Mouse (Mus musculus): ENCODE measurements around the gene Siah3. TPM values are rescaled to one million over a fixed set of nuclear protein-coding genes. Genes with fewer than 3 reads are reported as not detected.
A peak's percentile ranks its signal among the peaks of the same experiment; 100 is the strongest.

Gene Siah3
- polyA plus RNA-seq, 1 experiment from 2014 or later = 0.28 TPM

DNA sequence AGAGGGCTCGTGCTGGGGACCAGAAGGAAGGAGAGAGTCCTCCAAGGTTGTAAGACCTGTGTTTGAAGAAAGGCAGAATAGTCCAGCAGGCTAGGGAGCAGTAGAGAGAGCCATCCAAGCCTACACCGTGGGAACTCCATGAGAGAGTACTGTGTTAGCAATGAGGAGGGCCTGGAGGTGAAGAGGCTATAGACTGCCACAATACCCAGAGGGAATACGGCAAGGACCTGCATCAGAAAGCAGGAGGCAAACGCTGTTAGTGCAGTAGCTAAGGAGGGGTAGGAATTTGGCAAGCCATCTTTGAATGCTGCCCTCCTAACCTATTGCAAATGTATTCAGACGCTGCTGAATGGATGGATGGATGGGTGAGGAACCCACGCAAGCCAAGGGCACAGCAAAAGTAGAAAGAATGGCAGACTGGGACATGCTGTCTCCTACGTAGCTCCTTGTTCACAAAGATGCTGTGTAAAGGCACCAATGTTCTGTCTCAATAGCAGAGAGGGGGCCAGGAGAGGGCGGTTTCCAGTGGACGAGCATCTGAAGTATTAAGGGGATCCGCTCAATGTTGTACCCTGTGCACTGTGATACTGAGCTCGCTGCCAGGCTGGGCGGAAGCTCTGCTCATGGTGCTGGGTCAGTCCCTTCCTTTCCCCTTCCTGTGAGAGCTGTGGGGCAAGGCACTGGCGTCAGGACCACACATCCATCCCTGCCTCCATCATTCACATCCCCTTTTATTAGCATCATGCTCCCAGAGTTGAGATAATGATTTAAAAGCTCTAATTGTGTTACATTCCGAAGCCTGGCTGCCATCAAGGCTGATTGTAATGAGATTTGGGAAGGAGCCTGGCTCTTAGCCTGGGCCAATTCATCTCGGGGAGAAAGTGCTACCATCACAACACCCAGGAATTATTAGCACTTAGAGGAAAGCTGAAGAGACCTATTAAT lies 26.7 kb downstream of the Siah3 start:
- Histone ChIP-seq H3K27ac (ENCODE audit: low read depth, low read length) (no peak overlapping the region), H3K4me3 (ENCODE audit: low read length) (no peak overlapping the region), H3K9ac (ENCODE audit: low read depth, low read length) (no peak overlapping the region), H3K36me3 (ENCODE audit: control insufficient read depth, insufficient read depth, low read length) (no peaks in the 10 kb centered on the region), H3K4me2 (replicated peaks; ENCODE audit: low read depth, low read length) (no peak overlapping the region), H3K9me3 (ENCODE audit: control insufficient read depth, low read length) (no peaks in the 10 kb centered on the region), H3K27me3 (ENCODE audit: control insufficient read depth, insufficient read depth, low read length) (no peaks in the 10 kb centered on the region), H3K4me1 (ENCODE audit: control insufficient read depth, insufficient read depth, low read length) (no peaks in the 10 kb centered on the region)
- 76% methylated on average over 15 of the region's 15 CpGs for WGBS
- no peak for ATAC-seq (ENCODE audit: low FRiP score, low TSS enrichment)

DNA sequence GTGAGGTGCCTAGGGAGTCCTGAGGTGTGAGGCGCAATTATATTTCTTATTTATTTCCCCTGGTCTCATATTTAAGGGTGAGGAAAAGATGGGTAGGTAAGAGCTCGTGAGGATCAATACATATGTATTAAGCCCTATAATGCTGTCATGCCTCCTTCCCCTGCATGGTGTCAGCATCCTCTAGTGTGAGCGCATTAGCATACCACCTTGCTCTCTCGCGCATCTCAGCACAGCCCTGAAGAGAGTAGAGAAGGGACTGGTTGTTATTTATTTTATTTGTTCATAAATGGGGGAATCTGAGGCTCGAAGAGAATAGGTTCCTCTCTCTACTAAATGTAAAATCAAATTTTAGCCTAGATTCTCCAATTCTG lies 27.4 kb downstream of the Siah3 start:
- Histone ChIP-seq H3K27me3 (ENCODE audit: control insufficient read depth, insufficient read depth, low read length) (no peaks in the 10 kb centered on the region), H3K36me3 (ENCODE audit: control insufficient read depth, insufficient read depth, low read length) (no peaks in the 10 kb centered on the region), H3K4me1 (ENCODE audit: control insufficient read depth, insufficient read depth, low read length) (no peaks in the 10 kb centered on the region), H3K9ac (ENCODE audit: low read depth, low read length) (no peak overlapping the region), H3K27ac (ENCODE audit: low read depth, low read length) (no peak overlapping the region), H3K4me2 (replicated peaks; ENCODE audit: low read depth, low read length) (no peak overlapping the region), H3K4me3 (ENCODE audit: low read length) (no peak overlapping the region), H3K9me3 (ENCODE audit: control insufficient read depth, low read length) (no peaks in the 10 kb centered on the region)
- no peak for ATAC-seq (ENCODE audit: low FRiP score, low TSS enrichment)
- WGBS = 86% methylated on average over 6 of the region's 6 CpGs

DNA sequence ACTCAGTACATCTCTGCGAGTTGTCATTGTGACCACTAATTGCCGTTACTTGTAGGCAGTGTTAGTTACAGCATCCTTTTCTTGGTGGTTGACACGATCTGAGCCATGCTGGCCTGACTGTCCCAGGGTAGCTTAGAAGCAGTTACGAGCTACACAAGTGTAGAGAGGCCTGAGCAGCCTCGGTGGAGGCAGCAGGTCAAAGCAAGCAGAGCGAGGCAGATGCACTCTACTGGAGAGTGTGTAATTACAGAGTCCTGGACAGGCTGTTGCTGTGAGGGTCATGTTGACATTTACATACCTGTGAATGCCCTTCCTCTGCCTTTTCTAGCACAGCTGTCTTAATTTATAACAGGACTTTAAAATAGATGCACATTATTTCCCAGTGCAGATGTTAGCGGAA lies 32.1 kb downstream of the Siah3 start:
- no peaks in the 10 kb centered on the region for H3K9me3 ChIP-seq (ENCODE audit: control insufficient read depth, low read length)
- no peak overlapping the region for H3K9ac ChIP-seq (ENCODE audit: low read depth, low read length)
- 41% methylated on average over 7 of the region's 7 CpGs for WGBS
- no peak overlapping the region for H3K27ac ChIP-seq (ENCODE audit: low read depth, low read length)
- H3K4me2 ChIP-seq (replicated peaks; ENCODE audit: low read depth, low read length) = no peak overlapping the region
- no peak overlapping the region for H3K4me3 ChIP-seq (ENCODE audit: low read length)
- no peaks in the 10 kb centered on the region for H3K36me3 ChIP-seq (ENCODE audit: control insufficient read depth, insufficient read depth, low read length)
- ATAC-seq (ENCODE audit: low FRiP score, low TSS enrichment) = peak; percentile 90
- peaks cover 5% of the 10 kb centered on the region; the same call in 1 of the 2 replicates for H3K4me1 ChIP-seq (ENCODE audit: control insufficient read depth, insufficient read depth, low read length)
- no peaks in the 10 kb centered on the region for H3K27me3 ChIP-seq (ENCODE audit: control insufficient read depth, insufficient read depth, low read length)

DNA sequence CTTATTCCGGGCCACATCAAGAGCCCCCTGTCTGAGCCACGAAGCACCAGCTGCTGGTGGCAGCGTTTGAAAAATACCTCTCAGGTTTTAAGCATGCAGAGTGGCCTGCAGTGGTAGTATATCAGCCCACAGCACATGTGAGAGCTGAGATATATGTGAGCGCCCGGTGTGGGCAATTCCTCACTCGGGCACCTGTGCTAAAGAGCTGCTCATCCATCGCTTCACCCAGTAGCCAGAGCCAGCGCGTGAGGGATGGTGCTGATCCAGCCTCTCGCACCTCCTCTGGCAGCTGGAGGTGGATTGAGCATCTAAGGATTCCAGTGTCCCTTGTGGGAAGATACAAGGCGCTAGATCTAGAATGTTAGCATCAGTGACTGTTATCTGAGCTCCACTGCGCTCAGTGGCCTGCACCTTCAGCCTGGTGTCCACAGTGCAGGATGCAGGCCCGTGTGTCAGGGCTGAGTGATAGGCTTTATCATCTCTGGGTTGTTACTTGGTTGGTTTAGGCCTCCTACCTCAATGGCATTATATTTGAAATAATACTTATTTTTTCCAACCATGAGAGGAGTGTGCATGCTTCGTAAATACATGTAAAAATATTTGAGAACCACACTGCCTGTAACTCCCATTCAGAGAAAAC lies 37.9 kb downstream of the Siah3 start:
- Histone ChIP-seq H3K4me2 (replicated peaks; ENCODE audit: low read depth, low read length) (no peak overlapping the region), H3K36me3 (ENCODE audit: control insufficient read depth, insufficient read depth, low read length) (no peaks in the 10 kb centered on the region), H3K9ac (ENCODE audit: low read depth, low read length) (no peak overlapping the region), H3K27me3 (ENCODE audit: control insufficient read depth, insufficient read depth, low read length) (no peaks in the 10 kb centered on the region), H3K4me1 (ENCODE audit: control insufficient read depth, insufficient read depth, low read length) (peaks cover 5% of the 10 kb centered on the region; the same call in 1 of the 2 replicates), H3K4me3 (ENCODE audit: low read length) (no peak overlapping the region), H3K27ac (ENCODE audit: low read depth, low read length) (no peak overlapping the region), H3K9me3 (ENCODE audit: control insufficient read depth, low read length) (no peaks in the 10 kb centered on the region)
- no peak for ATAC-seq (ENCODE audit: low FRiP score, low TSS enrichment)
- 83% methylated on average over 14 of the region's 14 CpGs for WGBS

DNA sequence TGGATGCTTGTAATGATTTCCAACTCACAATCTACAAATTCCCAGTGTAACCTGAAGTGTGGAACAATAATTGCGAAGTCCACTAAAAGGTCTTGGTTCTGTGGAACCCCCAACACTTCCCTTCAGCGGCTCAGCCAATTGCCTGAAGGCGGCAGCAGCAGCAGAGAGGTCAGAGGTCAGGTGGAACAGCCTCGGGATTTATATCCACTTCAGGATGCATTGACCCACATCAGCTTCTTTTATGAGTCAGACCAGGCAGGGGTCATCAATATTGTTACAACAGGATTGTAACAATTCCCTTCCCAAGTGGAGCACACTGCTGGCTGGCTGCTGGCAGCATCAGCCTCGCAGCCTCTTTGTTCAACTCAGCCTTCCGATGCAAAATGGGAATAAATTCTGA lies 39.1 kb downstream of the Siah3 start:
- Histone ChIP-seq H3K4me1 (ENCODE audit: control insufficient read depth, insufficient read depth, low read length) (peaks cover 5% of the 10 kb centered on the region; the same call in 1 of the 2 replicates), H3K9me3 (ENCODE audit: control insufficient read depth, low read length) (no peaks in the 10 kb centered on the region), H3K9ac (ENCODE audit: low read depth, low read length) (no peak overlapping the region), H3K4me3 (ENCODE audit: low read length) (no peak overlapping the region), H3K27me3 (ENCODE audit: control insufficient read depth, insufficient read depth, low read length) (no peaks in the 10 kb centered on the region), H3K4me2 (replicated peaks; ENCODE audit: low read depth, low read length) (no peak overlapping the region), H3K36me3 (ENCODE audit: control insufficient read depth, insufficient read depth, low read length) (no peaks in the 10 kb centered on the region), H3K27ac (ENCODE audit: low read depth, low read length) (no peak overlapping the region)
- 13% methylated on average over 6 of the region's 6 CpGs for WGBS
- no peak; the same call in 1 of the 2 replicates for ATAC-seq (ENCODE audit: low FRiP score, low TSS enrichment)

DNA sequence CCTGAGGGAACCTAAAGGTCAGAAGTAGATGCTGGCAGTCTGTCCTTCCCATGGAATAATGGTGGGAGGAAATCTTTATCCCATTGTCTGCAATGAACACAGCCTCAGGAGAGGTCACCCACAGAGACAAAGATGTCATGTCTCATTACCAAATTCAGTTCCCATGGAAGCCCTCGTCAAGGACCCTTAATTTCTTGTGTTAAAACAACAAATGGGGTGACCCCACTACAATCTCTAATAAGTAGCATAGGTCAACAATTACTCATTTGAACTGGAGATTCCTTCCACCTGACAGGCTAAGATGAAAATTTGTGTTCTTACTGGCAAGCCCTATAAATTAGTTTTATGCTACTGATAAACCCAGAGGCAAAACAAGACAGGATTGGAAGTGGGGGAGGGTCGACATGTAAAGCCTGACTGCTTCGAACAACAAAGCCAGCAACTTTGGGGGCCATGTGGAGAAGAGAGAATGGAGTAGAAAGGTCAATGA lies 45.8 kb downstream of the Siah3 start:
- Histone ChIP-seq H3K27ac (ENCODE audit: low read depth, low read length) (peak overlapping the region; percentile 62; the same call in 1 of the 2 replicates), H3K4me2 (replicated peaks; ENCODE audit: low read depth, low read length) (no peak overlapping the region), H3K4me1 (ENCODE audit: control insufficient read depth, insufficient read depth, low read length) (peaks cover 8% of the 10 kb centered on the region; the same call in 1 of the 2 replicates), H3K4me3 (ENCODE audit: low read length) (no peak overlapping the region), H3K9me3 (ENCODE audit: control insufficient read depth, low read length) (no peaks in the 10 kb centered on the region), H3K9ac (ENCODE audit: low read depth, low read length) (no peak overlapping the region), H3K36me3 (ENCODE audit: control insufficient read depth, insufficient read depth, low read length) (no peaks in the 10 kb centered on the region), H3K27me3 (ENCODE audit: control insufficient read depth, insufficient read depth, low read length) (no peaks in the 10 kb centered on the region)
- 10% methylated on average over 3 of the region's 3 CpGs for WGBS
- ATAC-seq (ENCODE audit: low FRiP score, low TSS enrichment) = peak; percentile 74

DNA sequence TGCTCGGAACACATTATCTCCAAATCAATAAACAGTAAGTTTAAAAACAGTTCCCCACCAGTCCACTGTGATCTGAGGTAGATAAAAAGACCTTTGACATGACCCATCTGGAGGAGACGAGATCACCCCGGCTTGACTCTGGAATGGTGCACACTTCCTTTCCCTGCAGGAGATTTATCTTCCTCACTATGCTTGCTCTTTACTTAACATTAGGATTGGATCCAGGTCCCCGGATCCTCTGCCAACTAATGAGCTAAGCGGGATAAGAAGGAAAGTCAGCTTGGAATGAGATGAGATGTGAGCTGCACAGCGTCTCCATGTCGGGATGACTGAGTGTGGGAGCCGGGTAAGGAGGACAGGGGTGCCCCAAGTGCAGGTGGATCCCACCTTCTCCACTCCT lies 46.7 kb downstream of the Siah3 start:
- Histone ChIP-seq H3K27ac (ENCODE audit: low read depth, low read length) (no peak overlapping the region), H3K27me3 (ENCODE audit: control insufficient read depth, insufficient read depth, low read length) (no peaks in the 10 kb centered on the region), H3K4me3 (ENCODE audit: low read length) (no peak overlapping the region), H3K9ac (ENCODE audit: low read depth, low read length) (no peak overlapping the region), H3K4me1 (ENCODE audit: control insufficient read depth, insufficient read depth, low read length) (peaks cover 8% of the 10 kb centered on the region; the same call in 1 of the 2 replicates), H3K36me3 (ENCODE audit: control insufficient read depth, insufficient read depth, low read length) (no peaks in the 10 kb centered on the region), H3K4me2 (replicated peaks; ENCODE audit: low read depth, low read length) (no peak overlapping the region), H3K9me3 (ENCODE audit: control insufficient read depth, low read length) (no peaks in the 10 kb centered on the region)
- 15% methylated on average over 8 of the region's 8 CpGs for whole genome bisulfite sequencing
- no peak for ATAC-seq (ENCODE audit: low FRiP score, low TSS enrichment)

DNA sequence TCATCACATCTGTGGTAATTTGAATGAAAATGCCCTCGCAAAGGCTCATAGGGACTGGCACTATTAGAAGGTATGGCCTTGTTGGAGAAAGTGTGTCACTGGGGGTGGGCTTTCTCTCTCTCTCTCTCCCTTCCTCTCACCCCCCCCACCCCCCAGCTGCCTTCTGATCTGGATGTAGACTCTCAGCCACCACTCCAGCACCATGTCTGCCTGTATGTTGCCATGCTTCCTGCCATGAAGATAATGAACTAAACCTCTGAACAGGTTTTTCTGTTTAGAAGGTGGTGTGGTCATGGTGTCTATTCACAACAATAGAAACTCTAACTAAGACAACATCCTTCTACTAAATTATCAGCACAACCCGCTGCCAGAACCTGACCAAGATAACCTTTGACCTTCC lies 48.5 kb downstream of the Siah3 start:
- Histone ChIP-seq H3K4me1 (ENCODE audit: control insufficient read depth, insufficient read depth, low read length) (peaks cover 8% of the 10 kb centered on the region; the same call in 1 of the 2 replicates), H3K9ac (ENCODE audit: low read depth, low read length) (no peak overlapping the region), H3K4me3 (ENCODE audit: low read length) (no peak overlapping the region), H3K27ac (ENCODE audit: low read depth, low read length) (no peak overlapping the region), H3K9me3 (ENCODE audit: control insufficient read depth, low read length) (no peaks in the 10 kb centered on the region), H3K4me2 (replicated peaks; ENCODE audit: low read depth, low read length) (no peak overlapping the region), H3K27me3 (ENCODE audit: control insufficient read depth, insufficient read depth, low read length) (no peaks in the 10 kb centered on the region), H3K36me3 (ENCODE audit: control insufficient read depth, insufficient read depth, low read length) (no peaks in the 10 kb centered on the region)
- 59% methylated on average over 2 of the region's 2 CpGs for WGBS
- ATAC-seq (ENCODE audit: low FRiP score, low TSS enrichment) = no peak

All from kidney, embryonic 14.5 days (tissue).